Mouse (Mus musculus): ENCODE data around the gene Gm28230. TPM values are rescaled to one million over a fixed set of nuclear protein-coding genes. Genes with fewer than 3 reads are reported as not detected.

Gm28230 gene
- total RNA-seq, 1 experiment, result 0.22 TPM

DNA sequence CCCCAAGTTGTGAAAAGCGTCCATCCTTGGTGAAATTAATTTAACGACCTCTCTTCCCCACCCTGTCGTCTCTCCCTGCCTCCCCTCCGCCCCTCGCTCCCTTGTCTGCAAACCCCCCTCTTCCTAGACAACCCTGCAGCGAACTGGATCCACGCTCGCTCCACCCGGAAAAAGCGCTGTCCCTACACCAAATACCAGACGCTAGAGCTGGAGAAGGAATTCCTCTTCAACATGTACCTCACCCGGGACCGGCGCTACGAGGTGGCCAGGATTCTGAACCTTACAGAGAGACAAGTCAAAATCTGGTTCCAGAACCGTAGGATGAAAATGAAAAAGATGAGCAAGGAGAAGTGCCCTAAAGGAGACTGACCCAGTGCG is 27.5 kb upstream of the Gm28230 start:
- Histone ChIP-seq H3K9ac (ENCODE audit: insufficient read depth, low read depth, low read length, poor library complexity, severe bottlenecking) (no peak overlapping the region), H3K27ac (ENCODE audit: insufficient read depth, low read depth, low read length, poor library complexity, severe bottlenecking) (no peak overlapping the region), H3K4me3 (ENCODE audit: insufficient read depth in 1 of 2, low read depth in 1 of 2, low read length in 2 of 2, poor library complexity in 1 of 2, severe bottlenecking in 1 of 2) (no peak overlapping the region), H3K36me3 (ENCODE audit: control insufficient read depth, insufficient read depth, low read length, poor library complexity, severe bottlenecking) (no peaks in the 10 kb centered on the region), H3K4me1 (ENCODE audit: control insufficient read depth in 2 of 2, insufficient read depth in 2 of 2, low read length in 2 of 2, poor library complexity in 1 of 2) (peaks cover 0 to 3% of the 10 kb centered on the region in 2 experiments; a peak in 1 of 4 replicates), H3K9me3 (ENCODE audit: control insufficient read depth, insufficient read depth, low read depth, low read length) (no peaks in the 10 kb centered on the region)
- in situ Hi-C loops (cut with MboI; ENCODE audit: low sequenced_read_pairs in 2 of 2, unreplicated experiment in 2 of 2), result loop anchor here in 1 of 2 experiments (25.0 kb wide), 1 partner anchor 888 kb away; no protein-coding TSS in a partner anchor
- no peak for DNase-seq (ENCODE audit: low read depth, low spot score)
- TF ChIP-seq ZC3H11A (IDR thresholded peaks at IDR 0.05; ENCODE audit: borderline replicate concordance, low read depth, low read length) (no peak), MAFK (IDR thresholded peaks at IDR 0.05; ENCODE audit: insufficient read depth, low read depth, low read length) (no peak), ZNF384 (IDR thresholded peaks at IDR 0.05; ENCODE audit: low read depth, low read length) (no peak), CHD2 (IDR thresholded peaks at IDR 0.05; ENCODE audit: low read depth, low read length) (no peak), HCFC1 (IDR thresholded peaks at IDR 0.05; ENCODE audit: borderline replicate concordance, insufficient read depth, low read length) (no peak)

DNA sequence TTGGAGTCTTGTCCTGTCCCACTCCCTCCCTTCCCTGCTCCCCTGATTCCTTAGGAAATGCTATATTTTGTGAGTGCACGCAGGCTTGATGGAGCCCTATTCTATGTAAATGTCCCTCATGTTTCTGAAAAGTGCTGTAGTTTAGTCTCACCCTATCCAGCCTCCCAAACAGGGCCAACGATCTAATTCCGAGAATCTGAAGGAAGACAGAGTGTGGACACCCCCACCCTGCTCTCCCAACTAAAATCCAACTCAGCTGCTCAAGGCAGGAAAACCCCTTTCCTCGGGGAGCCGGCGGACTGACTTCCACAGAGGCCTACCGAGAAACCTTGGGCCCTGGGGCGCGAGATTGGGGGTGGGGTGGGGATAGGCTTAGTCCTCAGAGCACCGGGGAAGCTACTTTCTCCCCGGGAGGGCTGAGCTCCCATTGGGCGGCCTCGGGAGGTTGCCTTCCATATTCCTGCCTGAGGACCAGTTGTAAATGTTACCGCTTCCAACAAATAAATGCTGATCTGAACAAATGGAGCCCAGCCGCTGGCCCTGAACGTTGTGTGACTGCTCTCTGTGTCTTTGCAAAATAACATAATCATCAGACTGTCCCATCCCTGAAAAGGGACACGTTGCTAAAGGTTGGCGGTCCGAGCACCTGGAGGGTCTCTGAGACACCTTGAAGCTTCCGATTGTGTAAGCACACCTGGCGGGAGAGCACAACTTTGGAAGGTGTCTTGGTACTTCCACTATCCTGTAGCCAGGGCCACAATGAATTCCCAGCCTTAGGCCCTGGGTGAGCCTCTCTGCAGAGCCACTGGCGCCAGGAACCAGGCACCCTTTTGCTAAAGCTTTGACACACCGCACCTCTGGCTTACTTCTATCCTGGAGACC is 26.6 kb upstream of the Gm28230 start:
- Histone ChIP-seq H3K27ac (ENCODE audit: insufficient read depth, low read depth, low read length, poor library complexity, severe bottlenecking) (no peak overlapping the region), H3K4me1 (ENCODE audit: control insufficient read depth in 2 of 2, insufficient read depth in 2 of 2, low read length in 2 of 2, poor library complexity in 1 of 2) (peaks cover 0 to 4% of the 10 kb centered on the region in 2 experiments; a peak in 1 of 4 replicates), H3K9me3 (ENCODE audit: control insufficient read depth, insufficient read depth, low read depth, low read length) (no peaks in the 10 kb centered on the region), H3K36me3 (ENCODE audit: control insufficient read depth, insufficient read depth, low read length, poor library complexity, severe bottlenecking) (no peaks in the 10 kb centered on the region), H3K4me3 (ENCODE audit: insufficient read depth in 1 of 2, low read depth in 1 of 2, low read length in 2 of 2, poor library complexity in 1 of 2, severe bottlenecking in 1 of 2) (no peak overlapping the region), H3K9ac (ENCODE audit: insufficient read depth, low read depth, low read length, poor library complexity, severe bottlenecking) (no peak overlapping the region)
- TF ChIP-seq MAFK (IDR thresholded peaks at IDR 0.05; ENCODE audit: insufficient read depth, low read depth, low read length), result no peak
- TF ChIP-seq CHD2 (IDR thresholded peaks at IDR 0.05; ENCODE audit: low read depth, low read length), result no peak
- no peak for TF ChIP-seq ZC3H11A (IDR thresholded peaks at IDR 0.05; ENCODE audit: borderline replicate concordance, low read depth, low read length)
- no peak for TF ChIP-seq ZNF384 (IDR thresholded peaks at IDR 0.05; ENCODE audit: low read depth, low read length)
- TF ChIP-seq HCFC1 (IDR thresholded peaks at IDR 0.05; ENCODE audit: borderline replicate concordance, insufficient read depth, low read length), result no peak
- in situ Hi-C loops (cut with MboI; ENCODE audit: low sequenced_read_pairs in 2 of 2, unreplicated experiment in 2 of 2), result loop anchor here (5.0 to 25.0 kb wide), 3 partner anchors 442 to 887 kb away; no protein-coding TSS in a partner anchor
- DNase-seq (ENCODE audit: low read depth, low spot score), result no peak

DNA sequence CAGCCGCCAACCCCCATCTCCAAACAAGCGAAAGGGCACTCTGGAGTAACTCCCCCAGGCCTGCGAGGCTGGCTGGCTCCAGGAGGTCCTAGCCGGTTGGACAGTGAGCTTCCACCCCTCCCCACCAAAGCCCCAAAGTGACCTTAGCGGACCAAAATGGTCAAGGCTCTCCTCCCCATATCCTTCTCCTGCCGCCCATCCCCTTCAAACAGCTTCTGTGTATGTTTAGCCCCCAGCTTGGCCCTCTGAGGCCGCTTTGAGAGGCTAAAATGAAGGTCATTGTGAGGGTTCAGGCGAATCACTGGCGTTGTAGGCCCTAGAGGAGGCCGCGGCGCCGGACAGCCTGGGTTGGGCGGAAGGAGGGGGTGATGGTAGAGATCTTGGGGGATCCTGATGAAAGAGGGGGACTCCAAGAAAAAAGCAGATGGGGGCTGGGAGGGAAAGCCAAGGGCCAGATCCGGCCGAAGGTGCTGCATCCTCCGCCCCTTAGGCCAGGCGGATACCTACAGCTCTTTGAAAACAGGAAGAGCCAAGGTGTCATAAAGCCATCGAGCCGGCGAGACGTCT is 25.9 kb upstream of the Gm28230 start:
- Histone ChIP-seq H3K27ac (ENCODE audit: insufficient read depth, low read depth, low read length, poor library complexity, severe bottlenecking) (no peak overlapping the region), H3K9ac (ENCODE audit: insufficient read depth, low read depth, low read length, poor library complexity, severe bottlenecking) (no peak overlapping the region)
- no peak for DNase-seq (ENCODE audit: low read depth, low spot score)

DNA sequence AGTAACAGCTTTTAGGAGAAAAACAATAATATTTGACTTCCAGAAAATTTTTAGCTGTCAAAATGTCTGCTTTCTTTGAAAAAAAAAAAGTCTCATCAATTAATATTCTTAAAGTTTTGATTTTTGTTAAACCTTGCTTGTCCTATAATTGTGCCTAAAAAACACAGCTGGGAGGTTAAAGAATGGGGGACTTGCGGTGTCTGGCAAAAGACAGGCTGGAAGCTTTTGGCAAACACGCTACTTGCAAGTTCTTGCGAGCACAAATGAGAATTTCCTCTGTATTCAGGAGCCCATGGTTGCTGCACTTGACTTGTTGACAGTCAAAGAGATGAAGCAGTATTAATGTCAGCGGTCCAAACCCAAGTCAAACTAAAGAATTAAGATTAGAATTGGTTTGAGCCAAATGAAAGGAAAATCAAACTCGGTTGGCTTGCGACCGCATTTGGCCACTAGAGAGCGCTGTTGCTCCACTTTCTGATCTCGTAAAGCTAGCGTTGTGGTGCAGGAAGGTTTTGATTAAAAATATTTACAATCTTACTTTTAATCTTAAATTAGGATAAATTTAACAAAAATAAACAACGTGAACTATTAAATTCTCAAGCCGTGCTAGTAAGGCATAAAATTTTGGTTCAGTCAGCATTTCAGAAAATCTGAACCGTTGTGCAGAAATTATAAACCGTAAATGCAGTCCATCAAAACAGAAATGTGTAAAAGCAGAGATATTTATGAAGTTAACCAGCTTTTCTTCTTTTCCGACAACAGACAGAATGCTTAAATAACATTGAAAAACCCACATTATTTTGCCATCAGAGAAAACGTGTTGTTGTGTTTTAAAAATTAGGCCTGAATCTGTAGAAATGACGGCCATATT is 24.3 kb upstream of the Gm28230 start:
- in situ Hi-C loops (cut with MboI; ENCODE audit: low sequenced_read_pairs in 2 of 2, unreplicated experiment in 2 of 2), result loop anchor here (5.0 to 25.0 kb wide), 3 partner anchors 440 to 885 kb away; no protein-coding TSS in a partner anchor
- Histone ChIP-seq H3K36me3 (ENCODE audit: control insufficient read depth, insufficient read depth, low read length, poor library complexity, severe bottlenecking) (no peaks in the 10 kb centered on the region), H3K4me3 (ENCODE audit: insufficient read depth in 1 of 2, low read depth in 1 of 2, low read length in 2 of 2, poor library complexity in 1 of 2, severe bottlenecking in 1 of 2) (no peak overlapping the region), H3K4me1 (ENCODE audit: control insufficient read depth in 2 of 2, insufficient read depth in 2 of 2, low read length in 2 of 2, poor library complexity in 1 of 2) (peaks cover 0 to 7% of the 10 kb centered on the region in 2 experiments; a peak in 1 of 4 replicates), H3K9me3 (ENCODE audit: control insufficient read depth, insufficient read depth, low read depth, low read length) (no peaks in the 10 kb centered on the region), H3K27ac (ENCODE audit: insufficient read depth, low read depth, low read length, poor library complexity, severe bottlenecking) (no peak overlapping the region), H3K9ac (ENCODE audit: insufficient read depth, low read depth, low read length, poor library complexity, severe bottlenecking) (no peak overlapping the region)
- peak; percentile 80; the same call in 1 of the 2 replicates for TF ChIP-seq ZC3H11A (IDR thresholded peaks at IDR 0.05; ENCODE audit: borderline replicate concordance, low read depth, low read length)
- no peak for TF ChIP-seq ZNF384 (IDR thresholded peaks at IDR 0.05; ENCODE audit: low read depth, low read length)
- no peak for DNase-seq (ENCODE audit: low read depth, low spot score)

More for the DNA sequence above, 25.9 kb upstream of the Gm28230 start:
- Histone ChIP-seq H3K36me3 (ENCODE audit: control insufficient read depth, insufficient read depth, low read length, poor library complexity, severe bottlenecking) (no peaks in the 10 kb centered on the region), H3K4me1 (ENCODE audit: control insufficient read depth in 2 of 2, insufficient read depth in 2 of 2, low read length in 2 of 2, poor library complexity in 1 of 2) (peaks cover 0 to 4% of the 10 kb centered on the region in 2 experiments; a peak in 1 of 4 replicates), H3K9me3 (ENCODE audit: control insufficient read depth, insufficient read depth, low read depth, low read length) (no peaks in the 10 kb centered on the region), H3K4me3 (ENCODE audit: insufficient read depth in 1 of 2, low read depth in 1 of 2, low read length in 2 of 2, poor library complexity in 1 of 2, severe bottlenecking in 1 of 2) (no peak overlapping the region)
- no peak for TF ChIP-seq ZC3H11A (IDR thresholded peaks at IDR 0.05; ENCODE audit: borderline replicate concordance, low read depth, low read length)
- no peak for TF ChIP-seq CHD2 (IDR thresholded peaks at IDR 0.05; ENCODE audit: low read depth, low read length)
- no peak for TF ChIP-seq ZNF384 (IDR thresholded peaks at IDR 0.05; ENCODE audit: low read depth, low read length)
- no peak for TF ChIP-seq MAFK (IDR thresholded peaks at IDR 0.05; ENCODE audit: insufficient read depth, low read depth, low read length)
- no peak for TF ChIP-seq HCFC1 (IDR thresholded peaks at IDR 0.05; ENCODE audit: borderline replicate concordance, insufficient read depth, low read length)
- in situ Hi-C loops (cut with MboI; ENCODE audit: low sequenced_read_pairs in 2 of 2, unreplicated experiment in 2 of 2), result loop anchor here (5.0 to 25.0 kb wide), 3 partner anchors 442 to 887 kb away; no protein-coding TSS in a partner anchor

All from ES-E14 (cell line).